Mouse (Mus musculus) embryonic stem cell, embryonic (primary cell): ENCODE results near the gene Slc39a11.

Experiments
- CTCF ChIA-PET, 4 experiments: fragments of 300-600 bp in 2 of 4; fragments of 350-600 bp in 2 of 4; sonication (Branson Sonifier 250); formaldehyde crosslinking; loops; one replicate each; lab custom pipeline; 2022; ENCODE audit warnings: inconsistent platforms in 2 of 4; lab: Charles Lee
- POLR2A ChIA-PET, 4 experiments: fragments of 300-600 bp in 2 of 4; fragments of 350-600 bp in 2 of 4; sonication (Branson Sonifier 250); formaldehyde crosslinking; loops; one replicate each; lab custom pipeline; 2022; ENCODE audit warnings: antibody characterized with exemption in 4 of 4, inconsistent platforms in 1 of 4; lab: Charles Lee

Gene Slc39a11

DNA sequence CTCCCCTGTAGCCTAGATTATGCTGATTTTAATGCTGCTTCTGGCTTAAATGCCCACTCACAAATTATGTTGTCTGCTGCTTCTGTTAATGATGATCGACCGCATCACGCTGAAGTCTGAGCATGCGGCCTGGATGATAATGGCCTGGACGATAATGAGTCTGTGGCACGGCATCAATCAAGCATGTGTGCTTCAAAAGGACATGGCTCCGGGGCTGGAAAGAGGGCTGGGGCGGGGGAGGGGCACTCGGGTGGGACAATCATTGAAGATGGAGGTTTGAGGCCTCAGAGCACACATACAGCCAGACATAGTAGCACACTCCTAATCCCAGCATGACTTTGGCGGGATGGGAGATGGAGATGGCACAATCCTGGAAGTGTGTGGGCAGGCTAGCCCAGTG, 350.4 kb downstream of the Slc39a11 start:
- POLR2A ChIA-PET = no interaction called here

GRCm38 (mm10) chr11:113297765-113298164, 352.1 kb downstream of the Slc39a11 start:
- CTCF ChIA-PET = interaction anchor here (0.6 to 4.2 kb wide), 39 partner anchors 10 to 514 kb away, joined by 3 to 17 read pairs (median 4); partner anchors contain the start of gene Sstr2 (in 1 of the 4)
- POLR2A ChIA-PET = interaction anchor here in 2 of 4 experiments (1.0 to 1.8 kb wide), 2 partner anchors 321 to 334 kb away, joined by 3 to 6 read pairs; partner anchors contain the start of gene Sstr2 (in 1 of the 2)

More for the DNA sequence above, 350.4 kb downstream of the Slc39a11 start:
- CTCF ChIA-PET = interaction anchor here in 3 of 4 experiments (0.9 to 4.2 kb wide), 5 partner anchors 27 to 184 kb away, joined by 3 to 17 read pairs (median 4); no protein-coding TSS in a partner anchor

- POLR2A ChIA-PET = interaction anchor here in 2 of 4 experiments (0.6 to 1.8 kb wide), 7 partner anchors 8 to 773 kb away, joined by 3 to 6 read pairs (median 3); partner anchors contain the start of gene Sstr2 (in 1 of the 2)
- CTCF ChIA-PET = interaction anchor here (0.5 to 4.2 kb wide), 56 partner anchors 11 to 1194 kb away, joined by 3 to 17 read pairs (median 4); partner anchors contain the start of gene Sstr2 (in 1 of the 4)
Measured at GRCm38 (mm10) chr11:113296912-113297625, 352.8 kb downstream of the Slc39a11 start.

DNA sequence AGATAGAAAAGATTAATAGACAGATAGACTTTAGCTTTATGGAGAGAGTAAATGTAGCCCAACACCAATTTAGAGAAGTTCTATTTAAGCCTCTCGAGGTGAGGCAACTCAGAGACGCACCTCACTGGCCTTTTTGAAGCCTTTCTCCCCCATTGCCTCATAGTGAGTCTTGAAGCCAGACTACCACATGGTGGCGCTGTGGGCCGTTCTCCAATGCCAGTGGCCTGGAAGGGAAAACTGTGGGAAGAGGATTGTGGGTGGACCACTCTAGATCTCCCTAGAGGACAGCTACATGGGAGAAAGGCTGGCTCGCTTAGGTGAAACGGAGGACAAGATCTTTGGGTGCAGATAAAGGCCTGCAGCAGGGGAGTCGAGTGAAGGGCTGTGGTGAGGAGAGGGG, 353.7 kb downstream of the Slc39a11 start:
- ChIA-PET POLR2A (interaction anchor here in 2 of 4 experiments (0.6 to 1.8 kb wide), 6 partner anchors 9 to 322 kb away, joined by 3 to 6 read pairs (median 4); partner anchors contain the start of gene Sstr2 (in 1 of the 2)), CTCF (interaction anchor here (0.6 to 4.2 kb wide), 39 partner anchors 14 to 515 kb away, joined by 3 to 17 read pairs (median 4); partner anchors contain the start of gene Sstr2 (in 1 of the 4))

DNA sequence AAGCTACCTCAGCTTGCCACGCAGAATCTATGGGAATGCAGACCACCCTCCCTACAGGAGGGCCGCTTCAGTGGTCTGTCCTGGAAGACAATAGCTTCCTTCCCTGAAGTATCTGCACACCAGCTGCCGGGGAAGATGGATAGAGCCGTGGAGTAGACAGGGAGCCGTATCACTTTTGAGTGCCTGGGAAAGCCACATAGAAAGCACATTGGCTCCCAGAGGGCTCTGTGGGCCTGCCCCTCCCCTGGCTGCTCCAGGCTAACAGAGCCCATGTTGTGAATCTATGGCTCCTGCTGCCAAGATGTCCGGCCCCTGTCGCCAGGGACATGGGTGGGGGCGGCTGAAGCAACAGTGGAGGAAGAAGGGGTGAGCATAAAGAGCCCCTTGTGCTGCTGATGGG, 355.4 kb downstream of the Slc39a11 start:
- ChIA-PET CTCF (interaction anchor here in 3 of 4 experiments (0.5 to 3.4 kb wide), 10 partner anchors 32 to 517 kb away, joined by 3 to 11 read pairs (median 4); no protein-coding TSS in a partner anchor), POLR2A (interaction anchor here in 3 of 4 experiments (0.5 to 2.9 kb wide), 9 partner anchors 9 to 188 kb away, joined by 3 to 13 read pairs (median 4); no protein-coding TSS in a partner anchor)

GRCm38 (mm10) chr11:113292906-113293614, 356.8 kb downstream of the Slc39a11 start:
- POLR2A ChIA-PET = interaction anchor here in 3 of 4 experiments (0.6 to 3.6 kb wide), 65 partner anchors 8 to 511 kb away, joined by 3 to 37 read pairs (median 4); partner anchors contain the start of genes Sstr2 (in 3 of the 3), Cdc42ep4 (in 2 of the 3), Cpsf4l (in 1 of the 3) and D11Wsu47e (in 1 of the 3)

GRCm38 (mm10) chr11:113291781-113292714, 357.8 kb downstream of the Slc39a11 start:
- ChIA-PET POLR2A (interaction anchor here in 3 of 4 experiments (0.6 to 3.6 kb wide), 71 partner anchors 8 to 510 kb away, joined by 3 to 37 read pairs (median 4); partner anchors contain the start of genes Sstr2 (in 3 of the 3), Cdc42ep4 (in 2 of the 3), Cpsf4l (in 1 of the 3) and D11Wsu47e (in 1 of the 3)), CTCF (interaction anchor here (0.5 to 3.4 kb wide), 19 partner anchors 11 to 902 kb away, joined by 3 to 11 read pairs (median 4); no protein-coding TSS in a partner anchor)

More at GRCm38 (mm10) chr11:113292906-113293614, 356.8 kb downstream of the Slc39a11 start:
- CTCF ChIA-PET = interaction anchor here (0.5 to 3.4 kb wide), 18 partner anchors 12 to 993 kb away, joined by 3 to 18 read pairs (median 4); no protein-coding TSS in a partner anchor

DNA sequence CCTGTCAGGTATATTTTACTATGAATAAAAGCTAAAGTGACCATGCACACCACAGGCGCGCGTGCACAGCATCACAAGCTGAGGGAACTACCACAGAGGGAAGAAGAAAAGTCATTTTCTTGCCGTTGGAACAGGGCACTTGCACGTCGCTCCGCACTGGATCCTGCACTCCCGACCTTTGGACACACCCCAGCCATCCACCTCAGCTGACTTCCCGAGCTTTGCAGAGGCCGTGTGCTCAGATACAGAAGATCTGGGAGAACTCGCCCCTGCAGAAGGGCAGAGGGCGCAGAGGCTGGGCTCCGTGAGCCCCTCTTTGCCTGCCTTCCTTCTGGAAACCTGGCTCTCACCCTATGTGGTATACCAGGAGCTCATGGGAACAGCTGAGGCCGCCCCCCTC, 359.0 kb downstream of the Slc39a11 start:
- ChIA-PET POLR2A (interaction anchor here in 3 of 4 experiments (0.6 to 3.6 kb wide), 18 partner anchors 9 to 328 kb away, joined by 3 to 37 read pairs (median 4); partner anchors contain the start of gene Sstr2 (in 1 of the 3)), CTCF (interaction anchor here (0.6 to 1.4 kb wide), 13 partner anchors 90 to 633 kb away, joined by 3 to 6 read pairs (median 4); no protein-coding TSS in a partner anchor)

- ChIA-PET CTCF (interaction anchor here in 3 of 4 experiments (0.6 to 0.7 kb wide), 4 partner anchors 12 to 1072 kb away, joined by 3 to 6 read pairs (median 4); no protein-coding TSS in a partner anchor), POLR2A (interaction anchor here in 3 of 4 experiments (0.5 to 1.7 kb wide), 9 partner anchors 8 to 488 kb away, joined by 3 to 9 read pairs (median 3); no protein-coding TSS in a partner anchor)
Measured at GRCm38 (mm10) chr11:113284951-113285741, 364.7 kb downstream of the Slc39a11 start.

- ChIA-PET POLR2A (interaction anchor here in 1 of 4 experiments (1.0 to 1.7 kb wide), 2 partner anchors 9 to 62 kb away, joined by 3 to 9 read pairs; no protein-coding TSS in a partner anchor), CTCF (interaction anchor here in 3 of 4 experiments (0.6 to 1.3 kb wide), 3 partner anchors 101 to 772 kb away, joined by 3 read pairs; no protein-coding TSS in a partner anchor)
Measured at GRCm38 (mm10) chr11:113283376-113283811, 366.5 kb downstream of the Slc39a11 start.

- ChIA-PET CTCF (interaction anchor here in 3 of 4 experiments (0.5 to 1.1 kb wide), 4 partner anchors 103 to 468 kb away, joined by 3 to 4 read pairs (median 4); no protein-coding TSS in a partner anchor), POLR2A (interaction anchor here in 2 of 4 experiments (0.8 to 1.4 kb wide), 3 partner anchors 9 to 16 kb away, joined by 3 to 4 read pairs (median 3); no protein-coding TSS in a partner anchor)
Measured at GRCm38 (mm10) chr11:113278238-113278637, 371.6 kb downstream of the Slc39a11 start.

DNA sequence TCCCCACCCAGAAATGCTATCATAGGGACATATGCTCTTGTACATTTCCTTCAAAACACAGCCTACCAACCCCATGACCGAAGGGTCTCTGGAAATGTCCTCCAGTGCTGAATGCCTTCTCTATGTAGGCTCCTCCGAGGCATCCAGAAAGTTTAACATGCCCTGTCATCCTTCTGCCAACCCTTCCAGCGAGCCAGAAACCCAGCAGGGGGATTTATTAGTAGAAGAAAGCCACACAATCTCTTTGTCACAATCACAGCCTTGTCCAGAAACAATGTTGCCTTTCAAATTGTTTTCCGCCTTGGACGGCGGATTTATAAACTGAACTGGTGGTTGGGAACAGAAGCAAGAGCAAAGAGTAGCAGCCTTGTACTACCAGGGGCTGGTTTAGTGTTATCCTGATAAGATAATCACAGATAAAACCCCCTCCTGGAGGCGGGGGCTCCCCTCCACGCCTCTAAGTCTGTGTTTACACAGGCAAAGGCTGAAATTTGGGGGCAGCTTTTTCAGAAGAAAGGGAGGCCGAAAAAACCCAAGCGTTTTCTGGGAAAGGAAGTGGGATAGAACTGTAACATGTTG, 372.8 kb downstream of the Slc39a11 start:
- POLR2A ChIA-PET = no interaction called here
- CTCF ChIA-PET = no interaction called here

DNA sequence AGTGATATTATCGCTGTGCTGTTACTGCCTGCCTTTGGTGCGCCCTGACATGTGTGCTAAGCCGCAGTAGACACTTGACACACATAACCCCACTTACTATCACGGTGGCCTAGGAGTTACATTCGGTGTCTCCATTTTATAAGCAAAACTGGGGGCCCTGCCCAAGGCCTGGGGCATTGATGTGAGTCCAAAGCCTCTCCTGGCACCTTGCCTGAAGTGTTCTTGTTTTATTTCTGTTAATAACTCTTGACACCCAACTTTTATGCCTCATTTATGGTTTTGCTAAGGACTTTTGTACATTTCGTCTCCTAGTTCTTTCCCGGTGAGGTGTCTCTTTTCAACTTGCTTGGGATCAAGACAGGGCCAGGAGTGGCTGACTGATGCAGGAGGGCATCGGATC, 373.4 kb downstream of the Slc39a11 start:
- CTCF ChIA-PET = no interaction called here

GRCm38 (mm10) chr11:113274037-113274436, 375.8 kb downstream of the Slc39a11 start:
- CTCF ChIA-PET = no interaction called here
- POLR2A ChIA-PET = no interaction called here

More for the DNA sequence above, 373.4 kb downstream of the Slc39a11 start:
- POLR2A ChIA-PET = no interaction called here

GRCm38 (mm10) chr11:113271857-113272256, 378.0 kb downstream of the Slc39a11 start:
- POLR2A ChIA-PET = no interaction called here
- CTCF ChIA-PET = no interaction called here
